Mouse (Mus musculus) forebrain, postnatal 0 days (tissue): ENCODE data around the gene Pnn. TPM values are rescaled to one million over a fixed set of nuclear protein-coding genes. Genes with fewer than 3 reads are reported as not detected.
"Not testable (repeated sequence)": the region's sequence is repeated elsewhere in the genome, so short reads cannot be mapped to it uniquely, and the experiment has no call there.

Experiments used
- ATAC-seq: fragments of 200-750 bp; cut with Nextera tagmentation; 2 replicates; pipeline ENCODE4 v1.8.0; 2017; ENCODE audit warnings: mild to moderate bottlenecking, moderate library complexity
- DNase-seq: peaks from one replicate; pipeline ENCODE4 v3.0.0-alpha.2; 2015
- H3K27ac ChIP-seq: fragments of 300-500 bp; sonication (generic); 2 replicates; pipeline ENCODE4 v1.5.1; 2014; ENCODE audit warnings: low read depth, mild to moderate bottlenecking, antibody characterized with exemption, low read length, moderate library complexity, mixed read lengths
- H3K27me3 ChIP-seq: fragments of 300-500 bp; sonication (generic); 2 replicates; pipeline ENCODE4 v1.6.1; 2014; ENCODE audit warnings: mild to moderate bottlenecking, low read length, mixed read lengths; ENCODE audit not compliant: insufficient read depth
- H3K36me3 ChIP-seq: fragments of 300-500 bp; sonication (generic); 2 replicates; pipeline ENCODE4 v1.6.1; 2014; ENCODE audit warnings: mild to moderate bottlenecking, moderate library complexity; ENCODE audit not compliant: insufficient read depth
- H3K4me1 ChIP-seq: fragments of 300-500 bp; sonication (generic); 2 replicates; pipeline ENCODE4 v1.6.1; 2014; ENCODE audit warnings: antibody characterized with exemption; ENCODE audit not compliant: insufficient read depth
- H3K4me2 ChIP-seq: fragments of 300-500 bp; sonication (generic); 2 replicates; pipeline ENCODE4 v1.6.1; 2014; ENCODE audit warnings: low read depth, mild to moderate bottlenecking, moderate library complexity
- H3K4me3 ChIP-seq: fragments of 300-500 bp; sonication (generic); 2 replicates; pipeline ENCODE4 v1.5.1; 2014; ENCODE audit warnings: low read depth, low read length, mixed read lengths
- H3K9ac ChIP-seq: fragments of 300-500 bp; sonication (generic); 2 replicates; pipeline ENCODE4 v1.6.1; 2014; ENCODE audit warnings: mild to moderate bottlenecking
- H3K9me3 ChIP-seq: fragments of 300-500 bp; sonication (generic); 2 replicates; pipeline ENCODE4 v1.6.1; 2016; ENCODE audit warnings: low read length
- CTCF ChIP-seq: sonication (generic); IDR thresholded peaks from 2 replicates; pipeline ENCODE4 v1.5.1; 2016; ENCODE audit warnings: antibody characterized with exemption, control low read depth, low read depth
- WGBS: fragments of 180-500 bp; shearing (Covaris S2); extraction: QIAGEN DNeasy Blood & Tissue Kit; methylation state at CpG from one replicate; pipeline ENCODE4 v1.1.7; 2014; 5-methylcytosine and 5-hydroxymethylcytosine counted together
- polyA plus RNA-seq: library from polyadenylated mRNA; unstranded; fragments of >200 nt; fragmentation: Nextera tagmentation; extraction: Ambion mirVana; gene quantifications from 2 replicates; pipeline ENCODE4 v1.2.1, GENCODE M21; 2015
- total RNA-seq: library from RNA; depleted of rRNA; stranded (reverse); fragments of >200 nt; gene quantifications from 2 replicates; pipeline ENCODE4 v1.2.3, GENCODE M21; 2014

Pnn gene
- total and polyA plus RNA-seq, 2 experiments from 2014 or later = 28.8 to 50.3 TPM

- H3K9me3 ChIP-seq = no peaks in the 10 kb centered on the region
- WGBS = 10% methylated on average over 23 of the region's 23 CpGs
- no peak overlapping the region for H3K4me3 ChIP-seq
- H3K27ac ChIP-seq = peak overlapping the region; percentile 30
- peak; percentile 48 for DNase-seq
- H3K36me3 ChIP-seq = peaks cover 25% of the 10 kb centered on the region
- no peak for TF ChIP-seq CTCF
- no peak overlapping the region for H3K4me2 ChIP-seq
- no peaks in the 10 kb centered on the region for H3K27me3 ChIP-seq
- no peaks in the 10 kb centered on the region for H3K4me1 ChIP-seq
- H3K9ac ChIP-seq = no peak overlapping the region
- ATAC-seq = peak; percentile 77
Measured at GRCm38 (mm10) chr12:59039971-59040844, 26.5 kb upstream of the Pnn start.

- H3K4me2 ChIP-seq = no peak overlapping the region
- H3K27ac ChIP-seq = no peak overlapping the region
- no peaks in the 10 kb centered on the region for H3K4me1 ChIP-seq
- H3K9me3 ChIP-seq = no peaks in the 10 kb centered on the region
- ATAC-seq (no peak), DNase-seq (no peak)
- no peak overlapping the region for H3K4me3 ChIP-seq
- H3K36me3 ChIP-seq = peaks cover 31% of the 10 kb centered on the region
- TF ChIP-seq CTCF = no peak
- H3K27me3 ChIP-seq = no peaks in the 10 kb centered on the region
- 32% methylated on average over 7 of the region's 7 CpGs for WGBS
- no peak overlapping the region for H3K9ac ChIP-seq
Measured at GRCm38 (mm10) chr12:59040851-59041250, 25.8 kb upstream of the Pnn start.

- no peak overlapping the region for H3K4me2 ChIP-seq
Measured at GRCm38 (mm10) chr12:59052470-59052869, 14.2 kb upstream of the Pnn start.

GRCm38 (mm10) chr12:59053166-59053565 is 13.5 kb upstream of the Pnn start:
- H3K27me3 ChIP-seq = no peaks in the 10 kb centered on the region
- H3K4me2 ChIP-seq = no peak overlapping the region
- WGBS = 90% methylated on average over 5 of the region's 5 CpGs

More at GRCm38 (mm10) chr12:59052470-59052869, 14.2 kb upstream of the Pnn start:
- Histone ChIP-seq H3K4me3 (no peak overlapping the region), H3K4me1 (no peaks in the 10 kb centered on the region), H3K9ac (no peak overlapping the region), H3K27ac (no peak overlapping the region), H3K36me3 (peaks cover 16% of the 10 kb centered on the region), H3K27me3 (no peaks in the 10 kb centered on the region), H3K9me3 (no peaks in the 10 kb centered on the region)
- no peak for TF ChIP-seq CTCF
- 99% methylated on average over 3 of the region's 3 CpGs for WGBS
- ATAC-seq (no peak), DNase-seq (no peak)

GRCm38 (mm10) chr12:59053976-59054375 is 12.7 kb upstream of the Pnn start:
- H3K4me2 ChIP-seq = no peak overlapping the region
- H3K9ac ChIP-seq = no peak overlapping the region
- H3K9me3 ChIP-seq = no peaks in the 10 kb centered on the region
- TF ChIP-seq CTCF = no peak
- H3K4me1 ChIP-seq = 0 out of 2 replicates have a peak, but pooled peaks cover under 1% of the 10 kb centered on the region
- DNase-seq (no peak), ATAC-seq (no peak)
- peaks cover 7% of the 10 kb centered on the region; the same call in 1 of the 2 replicates for H3K36me3 ChIP-seq
- H3K27me3 ChIP-seq = no peaks in the 10 kb centered on the region
- no peak overlapping the region for H3K27ac ChIP-seq
- no peak overlapping the region for H3K4me3 ChIP-seq

More at GRCm38 (mm10) chr12:59053166-59053565, 13.5 kb upstream of the Pnn start:
- Histone ChIP-seq H3K4me3 (no peak overlapping the region), H3K9ac (no peak overlapping the region), H3K36me3 (peaks cover 13% of the 10 kb centered on the region), H3K27ac (no peak overlapping the region), H3K9me3 (no peaks in the 10 kb centered on the region), H3K4me1 (no peaks in the 10 kb centered on the region)
- no peak for DNase-seq
- TF ChIP-seq CTCF = no peak
- ATAC-seq = no peak

GRCm38 (mm10) chr12:59055196-59055850 is 11.4 kb upstream of the Pnn start:
- no peaks in the 10 kb centered on the region for H3K27me3 ChIP-seq
- no peak overlapping the region for H3K4me3 ChIP-seq
- no peak overlapping the region for H3K4me2 ChIP-seq
- H3K9me3 ChIP-seq = no peaks in the 10 kb centered on the region
- H3K9ac ChIP-seq = no peak overlapping the region
- ATAC-seq (no peak), DNase-seq (no peak)
- WGBS = 84% methylated on average over 4 of the region's 4 CpGs
- no peak overlapping the region for H3K27ac ChIP-seq
- H3K36me3 ChIP-seq = 0 out of 2 replicates have a peak, but pooled peaks cover 4% of the 10 kb centered on the region
- H3K4me1 ChIP-seq = peaks cover 14% of the 10 kb centered on the region
- TF ChIP-seq CTCF = no peak

GRCm38 (mm10) chr12:59056222-59056621 is 10.5 kb upstream of the Pnn start:
- Histone ChIP-seq H3K9me3 (no peaks in the 10 kb centered on the region), H3K27ac (no peak overlapping the region), H3K4me2 (no peak overlapping the region), H3K9ac (no peak overlapping the region), H3K27me3 (no peaks in the 10 kb centered on the region), H3K4me3 (no peak overlapping the region), H3K4me1 (peaks cover 16% of the 10 kb centered on the region), H3K36me3 (0 out of 2 replicates have a peak, but pooled peaks cover 4% of the 10 kb centered on the region)
- WGBS = 97% methylated on average over 11 of the region's 11 CpGs
- DNase-seq (no peak), ATAC-seq (no peak)
- TF ChIP-seq CTCF = no peak

GRCm38 (mm10) chr12:59058242-59058641 is 8.4 kb upstream of the Pnn start:
- WGBS = 89% methylated on average over 5 of the region's 5 CpGs
- H3K9me3 ChIP-seq, H3K4me3 ChIP-seq, H3K27ac ChIP-seq, DNase-seq, H3K36me3 ChIP-seq, H3K27me3 ChIP-seq, H3K4me2 ChIP-seq, ATAC-seq, H3K9ac ChIP-seq: not testable (repeated sequence)
- peaks cover 16% of the 10 kb centered on the region for H3K4me1 ChIP-seq
